Mouse (Mus musculus) forebrain, embryonic 10.5 days (tissue): ENCODE results near the gene Ppargc1a. TPM values are rescaled to one million over a fixed set of nuclear protein-coding genes. Genes with fewer than 3 reads are reported as not detected.

Experiments used
- DNase-seq: peaks from one replicate; pipeline ENCODE4 v3.0.0-alpha.2; 2017; ENCODE audit warnings: low spot score; ENCODE audit errors: extremely low spot score
- H3K27ac ChIP-seq: fragments of 300-500 bp; sonication (generic); 2 replicates; pipeline ENCODE4 v1.5.1; 2016; ENCODE audit warnings: mild to moderate bottlenecking
- H3K27me3 ChIP-seq: fragments of 300-500 bp; sonication (generic); 2 replicates; pipeline ENCODE4 v1.6.1; 2016; ENCODE audit warnings: mild to moderate bottlenecking; ENCODE audit not compliant: poor library complexity, severe bottlenecking
- H3K36me3 ChIP-seq: fragments of 300-500 bp; sonication (generic); replicated peaks from 2 replicates; pipeline ENCODE4 v1.6.1; 2016; ENCODE audit warnings: mild to moderate bottlenecking, moderate library complexity
- H3K4me1 ChIP-seq: fragments of 300-500 bp; sonication (generic); 2 replicates; pipeline ENCODE4 v1.6.1; 2016
- H3K4me3 ChIP-seq: fragments of 300-500 bp; sonication (generic); 2 replicates; pipeline ENCODE4 v1.5.1; 2016; ENCODE audit warnings: mild to moderate bottlenecking, moderate library complexity
- H3K9me3 ChIP-seq: fragments of 300-500 bp; sonication (generic); 2 replicates; pipeline ENCODE4 v1.6.1; 2016; ENCODE audit warnings: mild to moderate bottlenecking, moderate library complexity
- WGBS: fragments of 180-500 bp; shearing (Covaris S2); methylation state at CpG from one replicate; pipeline ENCODE4 v1.1.7; 2016; 5-methylcytosine and 5-hydroxymethylcytosine counted together
- polyA plus RNA-seq: library from polyadenylated mRNA; unstranded; fragments of >200 nt; fragmentation: Nextera tagmentation; extraction: Ambion mirVana; gene quantifications from 2 replicates; pipeline ENCODE4 v1.2.1, GENCODE M21; 2016

Gene Ppargc1a
- polyA plus RNA-seq, 1 experiment from 2014 or later: 2.6 TPM

DNA sequence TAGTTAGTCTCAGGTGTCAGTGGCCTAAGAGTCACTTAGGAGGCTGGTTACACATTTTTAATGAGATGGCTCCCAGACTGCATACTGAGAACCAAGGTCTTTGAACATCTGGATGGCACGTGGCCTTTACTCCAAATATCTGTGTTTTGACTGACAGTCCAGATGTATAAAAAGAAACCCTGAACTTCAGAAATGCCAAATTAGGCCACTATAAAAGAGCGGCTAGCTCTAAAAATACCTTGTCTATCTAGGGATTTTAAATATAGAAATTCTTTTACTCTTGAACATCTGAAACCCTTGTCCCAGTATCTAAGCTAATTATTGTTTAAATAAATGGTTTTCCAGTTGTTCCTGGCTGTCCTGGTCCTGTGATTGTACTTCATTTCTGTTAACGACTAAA, 90.4 kb downstream of the Ppargc1a start:
- H3K27me3 ChIP-seq: no peaks in the 10 kb centered on the region
- H3K4me1 ChIP-seq: peaks cover 6% of the 10 kb centered on the region
- H3K36me3 ChIP-seq: 0 out of 2 replicates have a peak, but pooled peaks cover 3% of the 10 kb centered on the region
- peaks cover 8% of the 10 kb centered on the region; the same call in 1 of the 2 replicates for H3K9me3 ChIP-seq
- WGBS: 90% methylated on average over 3 of the region's 3 CpGs
- no peak overlapping the region for H3K4me3 ChIP-seq
- DNase-seq: no peak
- H3K27ac ChIP-seq: no peak overlapping the region

DNA sequence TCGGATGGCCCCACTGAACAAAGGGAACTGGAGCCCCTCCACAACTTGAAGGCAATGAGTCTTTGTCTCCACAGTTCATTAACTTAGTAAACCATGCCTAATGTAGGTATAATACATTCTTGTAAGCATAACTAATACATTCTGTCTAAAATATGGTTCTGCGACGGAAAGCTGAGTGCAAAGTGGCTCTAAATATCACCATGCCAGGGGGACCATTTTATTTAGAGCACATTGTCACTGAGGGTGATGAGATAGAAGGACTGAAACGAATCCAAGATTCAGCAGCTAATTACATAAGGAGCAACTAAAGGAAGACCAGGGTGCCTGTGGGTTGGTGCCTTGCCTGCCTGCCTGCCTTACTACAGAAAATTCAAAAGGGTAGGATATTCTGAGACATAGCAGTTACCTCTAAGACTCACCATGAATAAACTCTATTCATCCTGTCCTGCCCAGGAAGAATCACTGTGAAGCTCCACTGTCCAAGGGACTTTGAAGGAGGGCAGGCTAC, 92.4 kb downstream of the Ppargc1a start:
- Histone ChIP-seq H3K27me3 (no peaks in the 10 kb centered on the region), H3K4me3 (no peak overlapping the region), H3K9me3 (peaks cover 8% of the 10 kb centered on the region; the same call in 1 of the 2 replicates), H3K27ac (no peak overlapping the region), H3K4me1 (peaks cover 6% of the 10 kb centered on the region), H3K36me3 (0 out of 2 replicates have a peak, but pooled peaks cover 3% of the 10 kb centered on the region)
- 85% methylated on average over 4 of the region's 4 CpGs for WGBS
- no peak for DNase-seq

DNA sequence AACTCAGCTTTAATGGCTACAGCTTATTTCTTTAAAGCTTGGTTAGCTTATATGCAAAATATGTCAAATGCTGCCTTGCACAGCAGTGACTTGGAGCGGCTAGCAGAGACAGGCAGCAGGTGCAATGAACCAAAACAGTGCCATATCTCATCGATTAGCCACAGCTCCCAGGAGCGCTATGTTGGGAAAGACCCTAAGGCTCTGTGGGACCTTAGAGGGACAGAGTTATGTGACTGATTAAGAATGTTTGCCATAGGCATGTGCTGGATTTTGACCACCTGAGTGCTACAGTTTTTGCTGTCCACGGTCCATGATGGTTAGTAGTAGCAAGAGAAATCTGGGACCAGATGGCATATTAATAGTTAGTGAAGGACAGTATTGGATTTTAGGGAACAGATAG, 95.9 kb downstream of the Ppargc1a start:
- no peaks in the 10 kb centered on the region for H3K4me1 ChIP-seq
- peaks cover 8% of the 10 kb centered on the region; the same call in 1 of the 2 replicates for H3K9me3 ChIP-seq
- 0 out of 2 replicates have a peak, but pooled peaks cover 3% of the 10 kb centered on the region for H3K36me3 ChIP-seq
- no peaks in the 10 kb centered on the region for H3K27me3 ChIP-seq
- 82% methylated on average over 4 of the region's 4 CpGs for WGBS
- H3K4me3 ChIP-seq: no peak overlapping the region
- no peak for DNase-seq
- H3K27ac ChIP-seq: no peak overlapping the region

DNA sequence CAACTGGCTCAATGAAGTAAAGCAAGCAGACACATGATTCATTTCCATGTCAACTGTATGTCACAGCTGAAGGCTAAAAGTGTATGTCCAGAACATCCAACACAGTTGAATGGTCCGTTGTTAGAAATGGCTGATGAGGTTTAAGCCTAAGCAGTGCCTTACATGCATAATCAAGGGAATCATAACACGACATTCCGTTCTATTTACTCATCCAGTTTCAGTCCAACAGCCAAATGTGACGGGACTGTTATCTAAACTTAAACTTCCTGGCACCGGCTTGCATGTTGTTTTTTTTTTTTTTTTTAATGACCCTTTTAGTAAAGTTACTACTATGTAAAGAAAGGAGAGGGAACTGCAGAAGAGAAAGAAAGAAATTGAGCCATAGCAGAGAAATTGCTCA, 101.5 kb downstream of the Ppargc1a start:
- DNase-seq: no peak
- Histone ChIP-seq H3K4me1 (no peaks in the 10 kb centered on the region), H3K27me3 (no peaks in the 10 kb centered on the region), H3K9me3 (no peaks in the 10 kb centered on the region), H3K4me3 (no peak overlapping the region), H3K36me3 (no peaks in the 10 kb centered on the region), H3K27ac (no peak overlapping the region)
- WGBS: 88% methylated on average over 5 of the region's 5 CpGs

DNA sequence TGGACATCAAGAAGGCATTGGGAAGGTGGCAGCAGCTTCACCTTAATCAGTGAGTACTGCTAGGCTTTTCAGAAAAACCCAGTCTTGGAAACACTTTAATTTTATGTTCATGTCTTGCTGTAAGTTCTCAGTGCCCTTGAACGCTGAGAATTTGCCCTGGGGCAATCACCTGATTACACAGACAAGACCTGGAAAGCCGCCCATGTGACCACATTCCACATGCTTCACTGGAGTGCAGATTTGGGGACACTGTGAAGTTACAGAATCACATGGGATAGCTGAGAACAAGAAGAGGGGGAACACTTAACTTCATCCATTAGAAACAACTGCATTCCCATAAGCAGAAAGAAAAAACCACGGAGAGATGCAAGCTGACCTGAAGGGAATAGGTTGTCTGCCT, 115.5 kb downstream of the Ppargc1a start:
- WGBS: 70% methylated on average over 3 of the region's 3 CpGs
- no peak overlapping the region for H3K27ac ChIP-seq
- no peaks in the 10 kb centered on the region for H3K36me3 ChIP-seq
- no peaks in the 10 kb centered on the region for H3K4me1 ChIP-seq
- DNase-seq: no peak
- no peaks in the 10 kb centered on the region for H3K27me3 ChIP-seq
- no peak overlapping the region for H3K4me3 ChIP-seq
- H3K9me3 ChIP-seq: no peaks in the 10 kb centered on the region

DNA sequence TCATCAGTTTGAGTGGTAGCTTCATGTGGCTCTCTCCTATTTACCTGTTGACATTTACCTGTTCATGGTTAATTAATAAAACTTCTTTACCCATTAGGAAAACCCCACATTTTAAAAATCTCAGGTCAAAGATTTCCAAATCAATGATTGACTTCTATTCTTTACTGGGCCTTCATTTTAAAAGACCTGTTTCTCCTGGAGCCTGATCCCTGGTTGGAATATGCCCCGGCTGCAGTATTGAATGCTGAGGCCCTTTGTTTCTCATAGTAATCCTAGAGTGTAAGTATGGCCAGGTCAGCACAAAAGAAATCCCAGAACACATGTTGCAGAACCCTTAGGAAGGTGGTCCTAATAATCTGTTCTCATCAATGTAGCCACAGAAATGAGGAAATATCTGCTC, 119.9 kb downstream of the Ppargc1a start:
- no peaks in the 10 kb centered on the region for H3K27me3 ChIP-seq
- H3K36me3 ChIP-seq: no peaks in the 10 kb centered on the region
- no peak overlapping the region for H3K4me3 ChIP-seq
- H3K9me3 ChIP-seq: no peaks in the 10 kb centered on the region
- H3K27ac ChIP-seq: no peak overlapping the region
- H3K4me1 ChIP-seq: no peaks in the 10 kb centered on the region
- DNase-seq: no peak
- WGBS: 88% methylated on average over 1 of the region's 1 CpGs

DNA sequence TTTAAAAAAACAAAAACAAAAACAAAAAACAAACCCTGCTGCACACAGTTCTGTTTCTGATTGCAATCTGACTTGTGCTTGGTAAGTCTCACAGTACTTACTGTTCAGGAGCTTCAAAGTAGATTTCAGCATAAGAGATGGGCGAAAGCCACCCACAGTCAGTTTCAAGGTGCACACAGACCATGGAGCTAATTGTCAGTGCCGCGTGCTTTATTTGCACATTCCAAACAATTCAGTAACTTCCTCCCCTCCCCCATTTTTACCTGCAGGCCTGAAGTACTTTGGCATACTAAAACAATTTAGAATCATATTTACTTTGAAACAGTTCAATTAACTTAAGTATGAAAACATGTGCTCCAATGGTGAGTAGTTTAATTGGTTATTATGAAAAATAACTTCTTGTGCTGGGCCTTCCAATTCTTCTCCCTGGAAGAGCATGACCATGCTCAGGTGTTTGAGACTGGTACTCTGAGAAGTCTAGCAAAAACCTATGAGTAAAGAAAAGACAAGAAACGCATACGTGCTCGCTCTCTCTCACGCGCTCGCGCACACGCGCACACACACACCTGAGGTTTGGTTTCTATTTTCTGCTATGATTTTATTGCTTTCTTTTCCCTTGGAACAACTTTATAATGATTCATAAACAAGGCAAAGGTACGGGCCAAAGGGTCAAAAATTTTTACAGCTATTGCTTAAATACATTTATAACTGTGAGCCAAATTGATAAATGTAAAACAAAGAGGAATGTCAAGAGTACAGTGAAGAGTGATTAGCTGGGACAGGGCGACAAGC, 121.0 kb downstream of the Ppargc1a start:
- no peaks in the 10 kb centered on the region for H3K36me3 ChIP-seq
- no peaks in the 10 kb centered on the region for H3K9me3 ChIP-seq
- no peaks in the 10 kb centered on the region for H3K4me1 ChIP-seq
- WGBS: 95% methylated on average over 14 of the region's 14 CpGs
- no peak for DNase-seq
- H3K27me3 ChIP-seq: no peaks in the 10 kb centered on the region
- no peak overlapping the region for H3K27ac ChIP-seq
- H3K4me3 ChIP-seq: no peak overlapping the region

DNA sequence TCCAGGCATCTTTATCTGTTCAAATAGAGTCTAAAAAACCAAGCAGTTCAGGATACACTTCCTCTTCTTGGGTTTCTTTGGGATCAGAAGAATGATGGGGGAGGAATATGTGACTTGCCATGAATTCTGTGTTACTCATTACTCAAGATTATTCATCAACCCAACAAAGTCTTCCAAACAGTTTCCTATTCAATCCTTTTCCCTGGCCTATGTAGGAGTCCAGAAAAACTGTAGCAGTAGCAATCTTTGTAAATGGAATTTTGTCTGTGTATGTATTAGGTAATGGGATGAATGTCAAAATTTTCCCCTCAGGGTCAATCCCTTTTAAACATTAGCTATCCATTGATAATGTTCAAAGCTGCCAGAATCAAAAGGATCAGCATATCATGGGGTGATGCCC, 121.8 kb downstream of the Ppargc1a start:
- Histone ChIP-seq H3K4me3 (no peak overlapping the region), H3K27me3 (no peaks in the 10 kb centered on the region), H3K36me3 (no peaks in the 10 kb centered on the region), H3K9me3 (no peaks in the 10 kb centered on the region), H3K27ac (no peak overlapping the region), H3K4me1 (no peaks in the 10 kb centered on the region)
- DNase-seq: no peak

DNA sequence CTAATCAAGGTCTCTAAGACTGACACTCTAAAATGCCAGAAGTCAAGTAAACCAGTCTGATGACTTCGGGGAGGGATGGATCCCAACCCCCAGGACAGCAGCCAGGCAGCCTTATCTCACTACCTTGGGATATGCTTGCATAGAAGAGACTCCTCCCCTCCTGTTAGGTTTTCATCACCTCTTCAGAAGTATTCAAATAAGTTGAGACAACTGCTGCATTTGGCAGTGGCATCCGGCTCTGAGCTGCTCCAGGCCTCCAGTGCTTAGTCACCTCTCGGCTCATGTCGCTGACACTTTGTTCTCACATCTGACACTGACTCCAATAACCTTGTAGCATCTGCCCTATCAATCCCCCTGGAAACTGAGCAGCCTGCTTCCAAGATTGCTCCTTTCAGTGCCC, 127.8 kb downstream of the Ppargc1a start:
- H3K4me3 ChIP-seq: no peak overlapping the region
- no peak overlapping the region for H3K27ac ChIP-seq
- no peaks in the 10 kb centered on the region for H3K9me3 ChIP-seq
- WGBS: 45% methylated on average over 4 of the region's 4 CpGs
- peaks cover 7% of the 10 kb centered on the region; the same call in 1 of the 2 replicates for H3K4me1 ChIP-seq
- DNase-seq: no peak
- no peaks in the 10 kb centered on the region for H3K27me3 ChIP-seq
- no peaks in the 10 kb centered on the region for H3K36me3 ChIP-seq

DNA sequence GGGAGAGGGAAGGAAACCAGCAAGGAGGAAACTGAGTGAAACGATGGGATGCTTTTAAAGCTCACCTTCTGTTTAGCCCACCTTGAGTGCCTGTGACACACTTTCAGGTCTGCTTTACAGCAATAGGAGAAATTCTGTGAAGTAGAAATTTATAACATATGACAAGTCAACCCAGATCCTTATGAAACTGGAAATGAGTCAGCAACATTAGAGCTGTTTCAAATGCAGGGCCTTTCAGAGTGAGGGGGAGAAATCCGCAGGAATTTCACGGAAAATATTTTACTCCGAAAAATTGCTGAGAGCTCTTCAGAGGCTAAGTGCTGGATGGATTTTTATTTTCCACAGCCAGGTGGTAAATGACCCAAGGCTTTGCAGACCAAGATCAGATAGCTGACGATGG, 133.6 kb downstream of the Ppargc1a start:
- 93% methylated on average over 5 of the region's 5 CpGs for WGBS
- no peak overlapping the region for H3K4me3 ChIP-seq
- H3K27me3 ChIP-seq: no peaks in the 10 kb centered on the region

DNA sequence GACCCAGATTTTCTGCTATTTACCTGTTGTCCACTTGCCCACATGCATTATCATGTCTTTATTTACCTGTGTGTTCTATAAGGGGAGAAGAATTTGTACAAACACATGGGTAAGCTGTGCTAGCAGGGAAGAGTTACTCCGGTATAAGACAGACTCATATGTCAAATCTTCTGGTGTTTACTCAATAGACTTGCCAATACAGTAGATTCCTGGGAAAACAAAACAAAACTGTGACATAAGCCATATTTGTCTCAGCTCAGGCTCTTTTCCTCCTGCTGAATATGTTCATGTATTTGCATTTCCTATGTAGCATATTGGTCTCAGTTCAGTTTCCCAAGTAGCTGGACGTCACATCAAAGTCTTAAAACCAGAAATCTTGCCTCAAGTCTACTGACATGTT, 135.0 kb downstream of the Ppargc1a start:
- Histone ChIP-seq H3K36me3 (no peaks in the 10 kb centered on the region), H3K9me3 (no peaks in the 10 kb centered on the region), H3K27ac (no peak overlapping the region), H3K4me1 (no peaks in the 10 kb centered on the region), H3K4me3 (no peak overlapping the region), H3K27me3 (no peaks in the 10 kb centered on the region)
- 88% methylated on average over 2 of the region's 2 CpGs for WGBS
- DNase-seq: no peak

More for the DNA sequence above, 133.6 kb downstream of the Ppargc1a start:
- Histone ChIP-seq H3K4me1 (no peaks in the 10 kb centered on the region), H3K36me3 (no peaks in the 10 kb centered on the region), H3K27ac (no peak overlapping the region), H3K9me3 (no peaks in the 10 kb centered on the region)
- no peak for DNase-seq

DNA sequence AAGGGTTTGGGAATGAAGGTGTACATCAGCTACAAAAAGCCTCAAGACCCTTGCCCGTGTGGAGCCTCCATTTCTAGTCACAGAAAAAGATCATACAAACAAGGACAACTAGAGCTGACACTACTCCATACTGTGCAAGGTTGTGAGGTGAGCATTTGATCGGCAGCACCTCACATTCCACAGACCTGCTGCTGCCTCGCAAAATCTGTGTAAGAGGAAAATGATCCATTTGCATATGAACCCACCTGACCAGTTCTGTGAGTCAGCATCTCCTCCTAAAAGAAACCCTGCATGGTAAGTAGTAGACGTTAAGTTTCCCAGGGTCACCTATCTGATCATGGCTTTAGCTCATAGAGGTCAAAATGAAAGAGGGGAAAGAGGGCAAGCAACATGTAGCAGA, 135.5 kb downstream of the Ppargc1a start:
- H3K27me3 ChIP-seq: no peaks in the 10 kb centered on the region
- DNase-seq: no peak
- H3K4me1 ChIP-seq: no peaks in the 10 kb centered on the region
- no peak overlapping the region for H3K4me3 ChIP-seq
- no peaks in the 10 kb centered on the region for H3K36me3 ChIP-seq
- 75% methylated on average over 4 of the region's 4 CpGs for WGBS
- no peak overlapping the region for H3K27ac ChIP-seq
- no peaks in the 10 kb centered on the region for H3K9me3 ChIP-seq

DNA sequence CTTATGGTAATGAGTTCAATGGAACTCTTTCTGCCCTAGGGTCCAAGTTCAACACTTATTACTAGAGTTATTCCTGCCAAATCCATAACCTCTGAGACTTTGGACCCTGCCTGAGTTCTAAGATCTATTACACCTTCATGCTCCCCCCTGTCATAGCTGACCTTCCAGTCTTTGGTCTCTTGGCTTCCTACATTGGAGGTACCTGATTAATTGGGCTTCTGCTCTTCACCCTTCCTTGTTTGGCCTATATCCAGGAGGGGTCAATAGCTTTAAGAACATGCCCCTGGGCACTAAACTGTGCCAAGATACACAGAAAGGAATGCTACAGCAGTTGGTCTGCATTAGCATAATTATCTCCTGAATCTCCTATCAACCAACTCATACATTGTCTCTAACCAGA, 141.1 kb downstream of the Ppargc1a start:
- DNase-seq: no peak
- Histone ChIP-seq H3K4me3 (no peak overlapping the region), H3K27ac (no peak overlapping the region), H3K27me3 (no peaks in the 10 kb centered on the region), H3K4me1 (no peaks in the 10 kb centered on the region), H3K9me3 (no peaks in the 10 kb centered on the region), H3K36me3 (no peaks in the 10 kb centered on the region)
